Mouse (Mus musculus) midbrain, embryonic 13.5 days (tissue): ENCODE results near the gene Hlcs. TPM values are rescaled to one million over a fixed set of nuclear protein-coding genes. Genes with fewer than 3 reads are reported as not detected.

Experiments
- ATAC-seq: fragments of 200-750 bp; cut with Nextera tagmentation; 2 replicates; pipeline ENCODE4 v1.8.0; 2017; ENCODE audit warnings: mild to moderate bottlenecking, moderate TSS enrichment, moderate library complexity
- H3K27ac ChIP-seq: fragments of 300-500 bp; sonication (generic); 2 replicates; pipeline ENCODE4 v1.5.1; 2015; ENCODE audit warnings: inconsistent platforms, mild to moderate bottlenecking, moderate library complexity
- H3K27me3 ChIP-seq: fragments of 300-500 bp; sonication (generic); 2 replicates; pipeline ENCODE4 v1.6.1; 2015; ENCODE audit warnings: mild to moderate bottlenecking, inconsistent platforms
- H3K36me3 ChIP-seq: fragments of 300-500 bp; sonication (generic); 2 replicates; pipeline ENCODE4 v1.6.1; 2015; ENCODE audit warnings: mild to moderate bottlenecking, inconsistent platforms
- H3K4me1 ChIP-seq: fragments of 300-500 bp; sonication (generic); replicated peaks from 2 replicates; pipeline ENCODE4 v1.6.1; 2015; ENCODE audit warnings: inconsistent platforms
- H3K4me2 ChIP-seq: fragments of 300-500 bp; sonication (generic); replicated peaks from 2 replicates; pipeline ENCODE4 v1.6.1; 2015; ENCODE audit warnings: moderate library complexity, mild to moderate bottlenecking, inconsistent platforms
- H3K4me3 ChIP-seq: fragments of 300-500 bp; sonication (generic); replicated peaks from 2 replicates; pipeline ENCODE4 v1.5.1; 2015; ENCODE audit warnings: mild to moderate bottlenecking, inconsistent platforms
- H3K9ac ChIP-seq: fragments of 300-500 bp; sonication (generic); replicated peaks from 2 replicates; pipeline ENCODE4 v1.6.1; 2015; ENCODE audit warnings: mild to moderate bottlenecking, inconsistent platforms
- H3K9me3 ChIP-seq: fragments of 300-500 bp; sonication (generic); 2 replicates; pipeline ENCODE4 v1.6.1; 2016; ENCODE audit warnings: mild to moderate bottlenecking, inconsistent platforms
- WGBS: fragments of 180-500 bp; shearing (Covaris S2); methylation state at CpG from one replicate; pipeline ENCODE4 v1.1.7; 2015; 5-methylcytosine and 5-hydroxymethylcytosine counted together
- microRNA-seq: library from miRNA; unstranded; fragments of <30 nt; microRNA quantifications from one replicate; pipeline ENCODE4, GENCODE M21; 2016
- polyA plus RNA-seq: library from polyadenylated mRNA; unstranded; fragments of >200 nt; fragmentation: Nextera tagmentation; extraction: Ambion mirVana; gene quantifications from 2 replicates; pipeline ENCODE4 v1.2.1, GENCODE M21; 2015

Hlcs gene
- polyA plus RNA-seq, 1 experiment from 2014 or later, result 9.2 TPM

GRCm38 (mm10) chr16:94081596-94081995, 231.8 kb downstream of the Hlcs start:
- Histone ChIP-seq H3K36me3 (no peaks in the 10 kb centered on the region), H3K4me3 (no peak overlapping the region), H3K9ac (no peak overlapping the region), H3K27ac (no peak overlapping the region), H3K4me2 (no peak overlapping the region), H3K9me3 (no peaks in the 10 kb centered on the region), H3K4me1 (peaks cover 20% of the 10 kb centered on the region), H3K27me3 (peaks cover 98% of the 10 kb centered on the region)
- WGBS, result 12% methylated on average over 5 of the region's 5 CpGs
- ATAC-seq, result no peak

GRCm38 (mm10) chr16:94079856-94080555, 233.4 kb downstream of the Hlcs start:
- no peak overlapping the region for H3K4me2 ChIP-seq
- no peaks in the 10 kb centered on the region for H3K36me3 ChIP-seq
- H3K4me1 ChIP-seq, result peaks cover 9% of the 10 kb centered on the region
- no peak overlapping the region for H3K9ac ChIP-seq
- H3K27ac ChIP-seq, result no peak overlapping the region
- ATAC-seq, result no peak
- H3K27me3 ChIP-seq, result peaks cover 99% of the 10 kb centered on the region
- no peaks in the 10 kb centered on the region for H3K9me3 ChIP-seq
- no peak overlapping the region for H3K4me3 ChIP-seq
- WGBS, result 2% methylated on average over 13 of the region's 13 CpGs

- ATAC-seq, result no peak
- Histone ChIP-seq H3K4me3 (0 out of 2 replicates have a peak overlapping the region, but pooled peaks have one; percentile 9), H3K4me2 (peak overlapping the region; percentile 3; the same call in 1 of the 2 replicates), H3K9me3 (no peaks in the 10 kb centered on the region), H3K4me1 (peaks cover 4% of the 10 kb centered on the region), H3K27me3 (peaks cover 95% of the 10 kb centered on the region), H3K36me3 (no peaks in the 10 kb centered on the region), H3K27ac (no peak overlapping the region), H3K9ac (no peak overlapping the region)
- under 1% methylated on average over 47 of the region's 47 CpGs for WGBS
Observed at GRCm38 (mm10) chr16:94079075-94079855, 234.1 kb downstream of the Hlcs start.

Small RNAs within 50 kb of the gene (microRNA-seq; reads per million reads assigned to microRNA genes)
- gene Gm23062, result not detected

Other genes starting within 250 kb of the Hlcs start
- gene Sim2, start 228.6 kb downstream of the Hlcs start, polyA plus RNA-seq, result 0.24 and 0.44 TPM in 2 replicates
- 1.2 and 1.3 TPM in 2 replicates for gene Ripply3, start 14.8 kb upstream of the Hlcs start, polyA plus RNA-seq
- gene Ttc3, start 57.0 kb upstream of the Hlcs start, polyA plus RNA-seq, result 803 and 871 TPM in 2 replicates
- 134 and 157 TPM in 2 replicates for gene Pigp, start 58.3 kb upstream of the Hlcs start, polyA plus RNA-seq
- 72.4 and 80.7 TPM in 2 replicates for gene Vps26c, start 213.3 kb upstream of the Hlcs start, polyA plus RNA-seq